Mouse (Mus musculus) adrenal gland, adult 18-20 months (tissue): Measurements from ENCODE around the gene Pde4d. TPM values are rescaled to one million over a fixed set of nuclear protein-coding genes. Genes with fewer than 3 reads are reported as not detected.

Source experiments
- DNase-seq, 2 experiments: peaks; one replicate each; pipeline ENCODE4 v3.0.0; 2021 to 2022; ENCODE audit warnings: low spot score in 2 of 2
- total RNA-seq, 2 experiments: library from RNA; stranded (reverse); gene quantifications; 1 replicate in 1 of 2; 2 replicates in 1 of 2; pipeline ENCODE4 v1.2.3; 2021

Pde4d gene
- total RNA-seq, 2 experiments from 2014 or later = 48.5 to 81.6 TPM

GRCm38 (mm10) chr13:109793918-109794317, 1344.2 kb downstream of the Pde4d start:
- DNase-seq = no peak

- no peak for DNase-seq
Observed at GRCm38 (mm10) chr13:109798651-109799050, 1348.9 kb downstream of the Pde4d start.

DNA sequence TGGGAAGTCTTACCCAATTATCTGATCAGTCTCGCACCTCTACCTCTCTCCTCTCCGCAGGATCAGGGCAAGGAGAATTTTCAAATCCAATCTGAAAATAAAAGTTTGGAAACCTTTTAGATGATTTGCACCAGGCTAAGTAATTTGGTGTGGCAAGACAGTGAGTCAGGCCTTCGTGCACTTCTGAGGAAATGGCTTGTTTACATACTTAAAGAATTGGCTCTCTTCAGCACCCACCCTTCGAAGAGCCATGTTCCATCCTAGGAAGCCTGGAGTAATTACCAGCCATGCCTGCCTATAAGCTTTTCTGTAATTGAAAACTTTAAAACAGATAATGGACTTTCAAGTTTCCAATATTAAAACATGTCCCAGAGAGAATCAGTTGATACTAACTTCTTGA, 1352.5 kb downstream of the Pde4d start:
- DNase-seq = no peak

GRCm38 (mm10) chr13:109806193-109806966, 1356.6 kb downstream of the Pde4d start:
- DNase-seq = no peak

GRCm38 (mm10) chr13:109807036-109807435, 1357.3 kb downstream of the Pde4d start:
- no peak for DNase-seq

- no peak for DNase-seq
Observed at GRCm38 (mm10) chr13:109807446-109807845, 1357.7 kb downstream of the Pde4d start.

DNA sequence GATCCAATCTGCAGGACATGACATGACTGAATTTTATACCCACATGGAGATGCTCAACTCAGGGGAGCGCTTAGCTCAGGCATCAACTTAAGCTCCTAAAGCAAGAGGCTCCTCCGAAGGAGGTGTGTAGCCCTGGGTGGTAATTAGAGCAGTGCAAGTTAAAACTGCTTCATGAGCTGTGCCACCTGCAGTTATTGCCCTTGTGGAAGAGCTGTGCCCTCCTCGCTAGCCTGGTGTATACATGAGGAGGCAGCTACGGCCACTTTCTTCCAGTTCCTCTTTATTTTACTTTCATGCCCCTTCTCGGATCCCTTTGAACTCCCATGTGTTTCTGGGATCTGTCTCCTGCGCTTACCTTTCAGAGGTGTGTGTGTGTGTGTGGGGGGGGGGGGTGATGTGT, 1358.3 kb downstream of the Pde4d start:
- no peak for DNase-seq

GRCm38 (mm10) chr13:109808946-109809345, 1359.2 kb downstream of the Pde4d start:
- DNase-seq = no peak

GRCm38 (mm10) chr13:109809646-109810045, 1359.9 kb downstream of the Pde4d start:
- no peak for DNase-seq

DNA sequence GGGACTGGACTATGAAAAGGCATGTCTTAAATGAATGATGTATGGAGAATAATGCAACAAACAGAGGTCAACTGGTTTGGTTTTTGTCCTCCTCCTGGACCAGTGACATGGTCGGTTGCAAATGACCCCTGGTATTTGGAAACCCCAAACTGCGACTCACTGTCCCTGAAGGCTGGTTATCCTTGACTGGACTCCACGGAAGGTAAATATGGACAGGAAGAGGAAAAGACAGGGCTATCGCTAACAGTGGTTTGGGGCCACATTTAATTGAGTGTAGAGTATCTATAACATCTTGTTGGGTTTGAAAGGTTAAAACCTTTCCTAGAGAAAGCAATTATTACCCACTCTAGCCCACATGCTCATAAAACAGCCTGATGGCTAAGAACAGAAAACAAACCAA, 1364.2 kb downstream of the Pde4d start:
- DNase-seq = no peak

DNA sequence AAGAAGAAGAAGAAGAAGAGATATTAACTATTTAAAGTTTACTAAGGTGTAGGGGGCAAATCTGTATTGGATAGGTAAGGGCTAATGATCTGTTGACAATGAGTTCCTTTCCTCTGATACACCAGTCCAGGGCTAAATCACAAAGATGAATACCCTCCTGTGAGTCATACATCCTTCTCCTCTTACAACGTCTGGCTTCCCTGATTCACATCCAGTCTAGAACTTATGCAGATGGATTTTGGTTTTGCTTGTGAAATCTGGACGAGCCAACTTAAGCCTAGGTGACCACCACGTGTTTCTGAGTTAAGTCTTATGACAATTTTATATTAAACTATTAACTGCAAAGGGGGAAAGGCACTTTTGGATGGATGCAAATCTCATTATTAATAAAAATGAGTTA, 1369.3 kb downstream of the Pde4d start:
- no peak for DNase-seq

DNA sequence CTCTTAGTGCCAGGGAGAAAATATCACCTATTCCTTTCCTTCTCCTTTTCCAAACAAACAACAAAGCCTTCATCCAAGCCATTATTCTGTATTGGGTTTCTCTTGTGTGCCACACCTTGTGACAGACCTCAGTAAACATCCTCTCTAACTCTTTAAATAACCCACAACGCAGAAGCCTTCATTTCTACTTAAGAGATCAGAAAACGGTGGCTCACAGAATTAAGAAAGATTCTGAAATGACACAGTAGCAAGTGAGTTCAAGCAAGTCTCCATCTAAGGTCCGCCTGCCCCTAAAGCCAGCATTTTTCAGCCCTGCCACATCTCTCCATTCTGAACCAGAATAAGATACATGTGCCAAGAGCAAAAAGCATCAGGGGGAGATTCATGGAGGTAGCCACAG, 1370.4 kb downstream of the Pde4d start:
- no peak for DNase-seq

- no peak for DNase-seq
Observed at GRCm38 (mm10) chr13:109820866-109821265, 1371.1 kb downstream of the Pde4d start.

DNA sequence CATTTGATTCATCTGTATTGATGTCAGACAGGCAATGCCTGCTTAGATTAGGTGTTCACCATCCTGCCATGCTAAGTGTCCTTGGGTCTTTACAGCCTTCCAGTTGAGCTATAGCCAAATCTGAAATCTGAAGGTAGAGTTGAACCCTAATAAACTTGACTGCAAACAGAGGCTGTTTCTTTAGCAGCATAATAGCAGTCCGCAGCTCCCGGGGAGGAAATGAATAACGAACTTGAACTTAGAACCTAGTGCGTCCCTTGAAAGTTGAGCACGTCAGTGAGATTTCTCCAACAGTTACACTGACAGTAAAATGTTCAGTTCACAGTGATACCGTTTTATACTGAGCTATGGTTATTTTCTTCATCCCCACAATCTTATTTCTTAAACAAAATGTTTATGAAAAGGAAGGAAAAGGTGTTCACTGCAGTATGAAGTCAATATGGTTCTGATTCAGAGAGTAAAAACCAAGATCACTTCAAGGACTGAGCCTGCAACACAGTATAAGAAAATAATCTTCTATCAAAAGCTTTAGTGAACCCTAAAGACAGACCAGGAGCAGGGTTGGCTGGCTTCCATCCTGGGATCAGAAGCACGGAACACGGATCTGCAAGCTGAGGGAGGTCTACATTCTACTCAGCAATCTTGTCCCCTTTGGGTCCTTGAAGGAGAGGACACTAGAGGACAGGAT, 1372.1 kb downstream of the Pde4d start:
- DNase-seq = no peak

- peak; percentile 76 to 81 for DNase-seq
Observed at GRCm38 (mm10) chr13:109822413-109823298, 1372.9 kb downstream of the Pde4d start.

DNA sequence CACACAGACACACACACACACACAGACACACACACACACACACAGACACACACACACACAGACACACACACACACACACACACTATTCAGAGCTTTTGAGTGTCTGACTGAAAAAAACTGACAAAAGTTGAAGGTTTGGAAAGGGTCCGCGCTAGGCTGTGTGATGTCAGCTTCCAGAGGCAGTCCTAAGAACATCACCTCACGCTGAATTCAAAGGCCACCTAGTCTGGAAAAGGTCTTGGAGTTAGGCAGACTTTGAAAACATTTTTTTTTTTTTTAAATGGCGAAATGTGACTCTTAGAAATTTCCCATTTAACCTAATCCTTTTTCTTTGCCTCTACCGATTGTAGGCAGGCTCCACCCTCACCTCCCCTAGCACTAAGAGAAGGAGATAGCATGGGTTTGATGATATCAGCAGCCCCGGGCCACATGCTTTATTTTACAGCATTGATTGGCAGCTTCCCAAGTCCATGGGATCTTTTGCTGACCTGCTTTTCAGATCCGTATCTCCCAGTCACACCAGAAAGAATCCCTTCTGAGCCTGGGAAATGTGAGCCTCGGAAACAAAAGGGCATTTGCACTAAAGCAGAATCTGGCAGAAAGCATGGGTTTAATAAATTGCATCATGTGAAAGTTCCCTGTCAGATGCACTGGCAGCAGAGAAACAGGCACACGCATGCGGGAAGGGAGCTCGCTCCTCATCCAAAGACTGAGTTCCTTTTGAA, 1373.7 kb downstream of the Pde4d start:
- DNase-seq = peak; percentile 20 to 32

- DNase-seq = no peak
Observed at GRCm38 (mm10) chr13:109825891-109826290, 1376.1 kb downstream of the Pde4d start.

- no peak for DNase-seq
Observed at GRCm38 (mm10) chr13:109827341-109827740, 1377.6 kb downstream of the Pde4d start.

GRCm38 (mm10) chr13:109827909-109828308, 1378.2 kb downstream of the Pde4d start:
- DNase-seq = no peak

GRCm38 (mm10) chr13:109829444-109829843, 1379.7 kb downstream of the Pde4d start:
- DNase-seq = no peak

DNA sequence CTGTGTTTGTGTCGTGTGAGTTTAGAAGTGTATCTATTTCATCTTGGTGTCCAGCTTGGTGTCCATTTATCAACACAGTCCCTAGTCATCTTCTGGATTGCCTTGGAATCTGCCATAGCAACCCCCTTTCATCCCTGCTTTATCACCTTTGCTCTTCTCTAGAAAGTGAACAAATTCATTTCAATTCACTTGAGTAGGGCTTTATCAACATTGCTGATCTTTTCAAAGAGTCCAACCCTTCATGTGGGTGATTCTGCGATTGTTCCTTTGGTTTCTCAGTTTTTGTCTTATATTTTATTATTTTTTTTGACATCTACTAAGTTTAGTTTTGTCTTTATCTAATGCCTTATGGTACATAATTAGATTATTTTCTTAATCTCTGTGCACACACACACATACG, 1385.2 kb downstream of the Pde4d start:
- DNase-seq = no peak
